Comparison of ENCODE assay signal across 8 mouse cellular contexts in genomic region chr7:44817441-44817840, GRCm38 (mm10). TPM values are rescaled to one million over a fixed set of nuclear protein-coding genes. Genes with fewer than 3 reads are reported as not detected.
DNase-seq lines count a peak whose midpoint lies in the region; ATAC-seq lines count a peak whose summit lies in the region.

No protein-coding gene starts in this region.

- no peak for ATAC-seq in heart, embryonic 11.5 days (replicated peaks; ENCODE audit: insufficient number of reproducible peaks, low FRiP score, low TSS enrichment)
- ATAC-seq in hindbrain, embryonic 11.5 days (ENCODE audit: low FRiP score), result no peak
- no peak for ATAC-seq in midbrain, embryonic 13.5 days

- H3K4me1 ChIP-seq in heart, embryonic 11.5 days (ENCODE audit: control insufficient read depth, insufficient read depth, low read length), result peaks cover 33% of the 10 kb centered on the region
- peaks cover 20% of the 10 kb centered on the region for H3K4me1 ChIP-seq in brown adipose tissue, adult 24 weeks (ENCODE audit: control insufficient read depth, insufficient read depth, insufficient read length, low read length)
- H3K4me1 ChIP-seq in hindbrain, embryonic 11.5 days (replicated peaks; ENCODE audit: control insufficient read depth, insufficient read depth, low read length), result peaks cover 17% of the 10 kb centered on the region
- peaks cover 58% of the 10 kb centered on the region for H3K4me1 ChIP-seq in midbrain, embryonic 13.5 days (replicated peaks)

- no peaks in the 10 kb centered on the region for H3K9me3 ChIP-seq in heart, embryonic 11.5 days (replicated peaks; ENCODE audit: control insufficient read depth, low read length)
- no peaks in the 10 kb centered on the region for H3K9me3 ChIP-seq in hindbrain, embryonic 11.5 days (ENCODE audit: control insufficient read depth, low read length)
- no peaks in the 10 kb centered on the region for H3K9me3 ChIP-seq in midbrain, embryonic 13.5 days

- peaks cover 6% of the 10 kb centered on the region; the same call in 1 of the 2 replicates for H3K36me3 ChIP-seq in heart, embryonic 11.5 days (ENCODE audit: control insufficient read depth, insufficient read depth, low read length)
- H3K36me3 ChIP-seq in hindbrain, embryonic 11.5 days (ENCODE audit: control insufficient read depth, insufficient read depth, low read length), result no peaks in the 10 kb centered on the region
- H3K36me3 ChIP-seq in midbrain, embryonic 13.5 days, result no peaks in the 10 kb centered on the region

- WGBS in heart, embryonic 11.5 days (ENCODE audit: insufficient replicate concordance), result 20% methylated on average over 3 of the region's 3 CpGs
- WGBS in hindbrain, embryonic 11.5 days, result 25% methylated on average over 3 of the region's 3 CpGs
- WGBS in midbrain, embryonic 13.5 days, result 36% methylated on average over 3 of the region's 3 CpGs

- H3K9ac ChIP-seq in heart, embryonic 11.5 days (ENCODE audit: low read depth, low read length), result peak overlapping the region; percentile 98
- peak overlapping the region; percentile 95 for H3K9ac ChIP-seq in hindbrain, embryonic 11.5 days (ENCODE audit: low read depth, low read length)
- peak overlapping the region; percentile 92 for H3K9ac ChIP-seq in midbrain, embryonic 13.5 days (replicated peaks)

- H3K27ac ChIP-seq in heart, embryonic 11.5 days (ENCODE audit: low read depth, low read length), result peak overlapping the region; percentile 97
- H3K27ac ChIP-seq in brown adipose tissue, adult 24 weeks (replicated peaks; ENCODE audit: low read depth, low read length), result peak overlapping the region; percentile 85
- no peak overlapping the region for H3K27ac ChIP-seq in hindbrain, embryonic 11.5 days (ENCODE audit: low read depth, low read length)
- H3K27ac ChIP-seq in midbrain, embryonic 13.5 days, result no peak overlapping the region

- intact Hi-C loops in heart, postnatal 14 days (cut with DNase I), result loop anchor here (2.0 kb wide), 1 partner anchor 31 kb away; the partner anchor contains the start of genes Akt1s1 and Tbc1d17

- H3K4me2 ChIP-seq in heart, embryonic 11.5 days, result peak overlapping the region; percentile 97
- H3K4me2 ChIP-seq in hindbrain, embryonic 11.5 days (replicated peaks; ENCODE audit: low read depth, low read length), result peak overlapping the region; percentile 80
- H3K4me2 ChIP-seq in midbrain, embryonic 13.5 days (replicated peaks), result peak overlapping the region; percentile 83

- H3K4me3 ChIP-seq in heart, embryonic 11.5 days (ENCODE audit: low read depth, low read length), result peak overlapping the region; percentile 79
- peak overlapping the region; percentile 79 for H3K4me3 ChIP-seq in brown adipose tissue, adult 24 weeks (ENCODE audit: insufficient read depth, low read depth, low read length)
- peak overlapping the region; percentile 92 for H3K4me3 ChIP-seq in hindbrain, embryonic 11.5 days (ENCODE audit: low read depth, low read length)
- peak overlapping the region; percentile 90 for H3K4me3 ChIP-seq in midbrain, embryonic 13.5 days (replicated peaks)

- H3K27me3 ChIP-seq in heart, embryonic 11.5 days (ENCODE audit: control insufficient read depth, insufficient read depth, low read length), result no peaks in the 10 kb centered on the region
- H3K27me3 ChIP-seq in hindbrain, embryonic 11.5 days (ENCODE audit: control insufficient read depth, insufficient read depth, low read length), result no peaks in the 10 kb centered on the region
- no peaks in the 10 kb centered on the region for H3K27me3 ChIP-seq in midbrain, embryonic 13.5 days

- DNase-seq in heart, postnatal 14 days, result no peak
- no peak for DNase-seq in hindbrain, embryonic 11.5 days (ENCODE audit: low spot score)
- DNase-seq in right cerebral cortex, postnatal 25 days, result no peak
- no peak for DNase-seq in thymus, postnatal 14 days
- DNase-seq in kidney, adult 8-10 months, result no peak

RNA-seq across cellular contexts. Expression of gene Atf5, which starts 1.0 kb away (rescaled TPM):
- polyA plus RNA-seq in heart, embryonic 11.5 days (2014; fragmentation: Nextera tagmentation; extraction: Ambion mirVana), result 1.6 and 1.9 TPM in 2 replicates
- total RNA-seq in heart, postnatal 14 days (2021), result 10 to 100 TPM; 52.4 to 57.4 TPM
- 252 and 500 TPM in 2 replicates for polyA plus RNA-seq in brown adipose tissue, adult 24 weeks (2012; ENCODE audit: insufficient read depth, insufficient read length, missing spikeins)
- 1.9 and 2.0 TPM in 2 replicates for polyA plus RNA-seq in hindbrain, embryonic 11.5 days (2014; fragmentation: Nextera tagmentation; extraction: Ambion mirVana)
- 3.8 and 5.4 TPM in 2 replicates for polyA plus RNA-seq in midbrain, embryonic 13.5 days (2015; fragmentation: Nextera tagmentation; extraction: Ambion mirVana)

RNA-seq across cellular contexts. Expression of gene Il4i1, which starts 1.3 kb away (rescaled TPM):
- 0.14 and 1.2 TPM in 2 replicates for polyA plus RNA-seq in heart, embryonic 11.5 days (2014; fragmentation: Nextera tagmentation; extraction: Ambion mirVana)
- total RNA-seq in heart, postnatal 14 days (2021), result 1 to 10 TPM in 1 of 2 experiments, under 1 TPM in 1; 0.72 to 1.1 TPM
- 0.54 and 1.2 TPM in 2 replicates for polyA plus RNA-seq in brown adipose tissue, adult 24 weeks (2012; ENCODE audit: insufficient read depth, insufficient read length, missing spikeins)
- 0.60 and 1.7 TPM in 2 replicates for polyA plus RNA-seq in hindbrain, embryonic 11.5 days (2014; fragmentation: Nextera tagmentation; extraction: Ambion mirVana)
- polyA plus RNA-seq in midbrain, embryonic 13.5 days (2015; fragmentation: Nextera tagmentation; extraction: Ambion mirVana), result 2.0 and 2.1 TPM in 2 replicates

RNA-seq across cellular contexts. Expression of gene Nup62, which starts 1.6 kb away (rescaled TPM):
- 49.0 and 57.5 TPM in 2 replicates for polyA plus RNA-seq in heart, embryonic 11.5 days (2014; fragmentation: Nextera tagmentation; extraction: Ambion mirVana)
- 10 to 100 TPM; 31.6 to 33.3 TPM for total RNA-seq in heart, postnatal 14 days (2021)
- 8.2 and 17.3 TPM in 2 replicates for polyA plus RNA-seq in brown adipose tissue, adult 24 weeks (2012; ENCODE audit: insufficient read depth, insufficient read length, missing spikeins)
- polyA plus RNA-seq in hindbrain, embryonic 11.5 days (2014; fragmentation: Nextera tagmentation; extraction: Ambion mirVana), result 44.2 and 62.3 TPM in 2 replicates
- polyA plus RNA-seq in midbrain, embryonic 13.5 days (2015; fragmentation: Nextera tagmentation; extraction: Ambion mirVana), result 55.7 and 61.3 TPM in 2 replicates

RNA-seq across cellular contexts. Expression of gene Akt1s1, which starts 31.4 kb away (rescaled TPM):
- 38.6 and 53.9 TPM in 2 replicates for polyA plus RNA-seq in heart, embryonic 11.5 days (2014; fragmentation: Nextera tagmentation; extraction: Ambion mirVana)
- total RNA-seq in heart, postnatal 14 days (2021), result 10 to 100 TPM; 61.1 to 63.3 TPM
- 42.8 and 49.8 TPM in 2 replicates for polyA plus RNA-seq in brown adipose tissue, adult 24 weeks (2012; ENCODE audit: insufficient read depth, insufficient read length, missing spikeins)
- 31.7 and 38.0 TPM in 2 replicates for polyA plus RNA-seq in hindbrain, embryonic 11.5 days (2014; fragmentation: Nextera tagmentation; extraction: Ambion mirVana)
- polyA plus RNA-seq in midbrain, embryonic 13.5 days (2015; fragmentation: Nextera tagmentation; extraction: Ambion mirVana), result 78.9 and 88.2 TPM in 2 replicates

RNA-seq across cellular contexts. Expression of gene Tbc1d17, which starts 31.4 kb away (rescaled TPM):
- polyA plus RNA-seq in heart, embryonic 11.5 days (2014; fragmentation: Nextera tagmentation; extraction: Ambion mirVana), result 48.2 and 49.2 TPM in 2 replicates
- total RNA-seq in heart, postnatal 14 days (2021), result 10 to 100 TPM; 41.0 to 42.8 TPM
- 24.5 and 28.2 TPM in 2 replicates for polyA plus RNA-seq in brown adipose tissue, adult 24 weeks (2012; ENCODE audit: insufficient read depth, insufficient read length, missing spikeins)
- polyA plus RNA-seq in hindbrain, embryonic 11.5 days (2014; fragmentation: Nextera tagmentation; extraction: Ambion mirVana), result 60.9 and 65.5 TPM in 2 replicates
- polyA plus RNA-seq in midbrain, embryonic 13.5 days (2015; fragmentation: Nextera tagmentation; extraction: Ambion mirVana), result 109 and 110 TPM in 2 replicates

Comparison
In these comparisons a context has a peak if more than half of its experiments do, and no peak if none do; other contexts are left out.
1. H3K27ac ChIP-seq: peak in heart, embryonic 11.5 days (single experiment) and brown adipose tissue, adult 24 weeks (single experiment); none in hindbrain, embryonic 11.5 days (single experiment) and midbrain, embryonic 13.5 days (single experiment).
2. RNA of gene Atf5, which starts 1.0 kb away (polyA plus RNA-seq): 252 to 500 TPM in brown adipose tissue, adult 24 weeks; 3.8 to 5.4 TPM in midbrain, embryonic 13.5 days, 1.9 to 2.0 TPM in hindbrain, embryonic 11.5 days and 1.6 to 1.9 TPM in heart, embryonic 11.5 days; every median in the first group is over 10 times any median in the second.
3. Peak in every context shown above with its lines, with median percentiles within 50 percentile points of each other: H3K4me2 ChIP-seq, H3K4me3 ChIP-seq and H3K9ac ChIP-seq.